Mouse (Mus musculus) heart, postnatal 0 days (tissue): Measurements from ENCODE around the gene A530064D06Rik. TPM values are rescaled to one million over a fixed set of nuclear protein-coding genes. Genes with fewer than 3 reads are reported as not detected.

Experiments
- ATAC-seq: fragments of 200-750 bp; cut with Nextera tagmentation; 2 replicates; pipeline ENCODE4 v1.8.0; 2017; ENCODE audit warnings: low read depth, moderate number of reproducible peaks, moderate library complexity; ENCODE audit not compliant: insufficient read depth
- DNase-seq: peaks from one replicate; pipeline ENCODE4 v3.0.0-alpha.2; 2016; ENCODE audit warnings: low spot score
- H3K27ac ChIP-seq: fragments of 300-500 bp; sonication (generic); 2 replicates; pipeline ENCODE4 v1.5.1; 2014; ENCODE audit warnings: low read depth, mild to moderate bottlenecking
- H3K27me3 ChIP-seq: fragments of 300-500 bp; sonication (generic); 2 replicates; pipeline ENCODE4 v1.6.1; 2014; ENCODE audit warnings: low read length, mixed read lengths; ENCODE audit not compliant: control insufficient read depth, insufficient read depth
- H3K36me3 ChIP-seq: fragments of 300-500 bp; sonication (generic); replicated peaks from 2 replicates; pipeline ENCODE4 v1.6.1; 2014; ENCODE audit warnings: low read length, mixed read lengths; ENCODE audit not compliant: control insufficient read depth, insufficient read depth
- H3K4me1 ChIP-seq: fragments of 300-500 bp; sonication (generic); 2 replicates; pipeline ENCODE4 v1.6.1; 2014; ENCODE audit warnings: antibody characterized with exemption; ENCODE audit not compliant: control insufficient read depth, insufficient read depth
- H3K4me2 ChIP-seq: fragments of 300-500 bp; sonication (generic); 2 replicates; pipeline ENCODE4 v1.6.1; 2014; ENCODE audit warnings: low read depth, mild to moderate bottlenecking, low read length, moderate library complexity
- H3K4me3 ChIP-seq: fragments of 300-500 bp; sonication (generic); 2 replicates; pipeline ENCODE4 v1.5.1; 2014; ENCODE audit warnings: low read depth, low read length
- H3K9ac ChIP-seq: fragments of 300-500 bp; sonication (generic); replicated peaks from 2 replicates; pipeline ENCODE4 v1.6.1; 2014; ENCODE audit warnings: low read depth, low read length, mixed read lengths
- H3K9me3 ChIP-seq: fragments of 300-500 bp; sonication (generic); replicated peaks from 2 replicates; pipeline ENCODE4 v1.6.1; 2016; ENCODE audit warnings: low read length; ENCODE audit not compliant: control insufficient read depth
- CTCF ChIP-seq: IDR thresholded peaks from 2 replicates; pipeline ENCODE4 v1.5.1; 2016; ENCODE audit warnings: antibody characterized with exemption, control low read depth, low read depth
- EP300 ChIP-seq: IDR thresholded peaks from 2 replicates; pipeline ENCODE4 v1.6.1; 2016; ENCODE audit warnings: antibody characterized with exemption, low read depth
- WGBS: fragments of 180-500 bp; shearing (Covaris S2); extraction: QIAGEN DNeasy Blood & Tissue Kit; methylation state at CpG from one replicate; pipeline ENCODE4 v1.1.7; 2014; 5-methylcytosine and 5-hydroxymethylcytosine counted together
- polyA plus RNA-seq: library from polyadenylated mRNA; unstranded; fragments of >200 nt; fragmentation: Nextera tagmentation; extraction: Ambion mirVana; gene quantifications from 2 replicates; pipeline ENCODE4 v1.2.1, GENCODE M21; 2015
- total RNA-seq: library from RNA; depleted of rRNA; stranded (reverse); fragments of >200 nt; gene quantifications from 2 replicates; pipeline ENCODE4 v1.2.3, GENCODE M21; 2014; ENCODE audit warnings: low replicate concordance

A530064D06Rik gene
- total and polyA plus RNA-seq, 2 experiments from 2014 or later, result 0.08 TPM; not detected in 1

- Histone ChIP-seq H3K27ac (no peak overlapping the region), H3K4me2 (no peak overlapping the region), H3K9ac (no peak overlapping the region), H3K9me3 (no peaks in the 10 kb centered on the region; the same call in 1 of the 2 replicates), H3K36me3 (no peaks in the 10 kb centered on the region), H3K4me1 (no peaks in the 10 kb centered on the region), H3K27me3 (no peaks in the 10 kb centered on the region), H3K4me3 (no peak overlapping the region)
- DNase-seq (no peak), ATAC-seq (no peak)
- 39% methylated on average over 1 of the region's 1 CpGs for WGBS
- TF ChIP-seq CTCF, result no peak
- TF ChIP-seq EP300, result no peak
Measured at GRCm38 (mm10) chr17:48118570-48118969, 48.5 kb downstream of the A530064D06Rik start.

DNA sequence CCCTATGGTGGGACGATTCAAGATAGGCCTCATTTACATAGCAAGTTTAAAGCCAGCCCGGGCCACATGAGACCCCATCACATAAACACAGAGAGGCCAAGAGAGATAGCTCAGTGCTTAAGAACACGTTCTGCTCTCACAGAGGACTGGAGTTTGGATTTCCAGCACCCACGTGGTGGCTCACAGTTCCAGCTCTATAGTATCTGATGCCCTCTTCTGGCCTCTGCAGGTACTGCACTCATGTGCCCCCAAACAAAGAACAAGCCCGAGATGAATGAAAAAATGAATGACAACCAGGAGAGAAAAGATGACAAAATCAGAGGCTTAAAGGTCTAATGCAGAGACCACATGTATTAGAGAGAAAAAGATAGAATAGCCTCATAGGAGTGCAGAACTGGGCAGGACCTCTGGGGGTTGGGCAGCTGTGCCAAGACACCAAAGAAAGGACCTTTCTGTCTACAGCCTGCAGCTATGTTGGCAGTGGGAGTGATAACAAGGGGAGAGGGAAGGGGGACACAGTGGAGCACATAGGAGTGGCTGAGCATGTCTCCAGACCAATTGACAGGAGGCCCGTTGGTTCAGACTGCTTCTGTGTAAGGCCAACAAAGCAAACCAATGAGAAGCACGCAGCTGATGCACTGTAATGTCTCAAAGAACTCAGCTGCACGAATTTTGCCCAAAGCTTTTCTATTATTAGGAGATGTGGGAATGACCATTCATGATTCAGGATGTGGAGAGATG lies 56.4 kb downstream of the A530064D06Rik start:
- WGBS, result 39% methylated on average over 8 of the region's 8 CpGs
- no peak for TF ChIP-seq EP300
- TF ChIP-seq CTCF, result peak; percentile 39

GRCm38 (mm10) chr17:48108520-48108919 lies 58.6 kb downstream of the A530064D06Rik start:
- WGBS, result 72% methylated on average over 3 of the region's 3 CpGs
- H3K9ac ChIP-seq, result no peak overlapping the region
- no peak for TF ChIP-seq CTCF
- TF ChIP-seq EP300, result no peak

More for the DNA sequence above, 56.4 kb downstream of the A530064D06Rik start:
- ATAC-seq (no peak), DNase-seq (no peak)
- H3K27ac ChIP-seq, result no peak overlapping the region
- no peak overlapping the region for H3K4me3 ChIP-seq
- no peak overlapping the region for H3K4me2 ChIP-seq
- no peak overlapping the region for H3K9ac ChIP-seq
- H3K4me1 ChIP-seq, result no peaks in the 10 kb centered on the region
- H3K27me3 ChIP-seq, result no peaks in the 10 kb centered on the region
- no peaks in the 10 kb centered on the region; the same call in 1 of the 2 replicates for H3K9me3 ChIP-seq
- no peaks in the 10 kb centered on the region for H3K36me3 ChIP-seq

DNA sequence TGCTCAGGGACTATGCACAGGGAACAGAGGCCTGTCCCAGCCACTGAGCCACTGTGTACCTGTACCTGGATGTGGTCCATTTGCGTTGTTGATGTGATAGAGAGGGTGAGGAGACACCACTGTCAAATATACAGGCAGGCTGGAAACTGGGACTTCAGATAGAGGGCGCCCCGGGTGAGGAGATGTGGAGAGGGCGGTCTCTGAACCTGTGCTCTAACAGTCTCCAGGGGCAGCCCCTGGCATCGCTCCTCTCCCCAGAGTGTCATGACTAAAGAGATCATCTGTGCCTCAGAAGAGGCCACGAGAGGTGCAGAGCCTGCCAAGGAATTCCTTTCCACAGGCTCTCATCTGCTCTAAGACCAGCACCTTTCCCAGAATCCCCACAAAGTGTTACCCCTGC lies 59.2 kb downstream of the A530064D06Rik start:
- H3K4me3 ChIP-seq, result no peak overlapping the region
- 48% methylated on average over 6 of the region's 6 CpGs for WGBS
- TF ChIP-seq EP300 (no peak), CTCF (no peak)
- DNase-seq (no peak), ATAC-seq (no peak)
- no peak overlapping the region for H3K27ac ChIP-seq
- no peaks in the 10 kb centered on the region for H3K36me3 ChIP-seq
- H3K9ac ChIP-seq, result no peak overlapping the region
- no peak overlapping the region for H3K4me2 ChIP-seq
- H3K27me3 ChIP-seq, result no peaks in the 10 kb centered on the region
- H3K9me3 ChIP-seq, result no peaks in the 10 kb centered on the region
- H3K4me1 ChIP-seq, result no peaks in the 10 kb centered on the region

More at GRCm38 (mm10) chr17:48108520-48108919, 58.6 kb downstream of the A530064D06Rik start:
- DNase-seq (no peak), ATAC-seq (no peak)
- no peak overlapping the region for H3K4me2 ChIP-seq
- no peak overlapping the region for H3K27ac ChIP-seq
- no peaks in the 10 kb centered on the region; the same call in 1 of the 2 replicates for H3K9me3 ChIP-seq
- no peaks in the 10 kb centered on the region for H3K36me3 ChIP-seq
- H3K27me3 ChIP-seq, result no peaks in the 10 kb centered on the region
- no peaks in the 10 kb centered on the region for H3K4me1 ChIP-seq
- H3K4me3 ChIP-seq, result no peak overlapping the region

DNA sequence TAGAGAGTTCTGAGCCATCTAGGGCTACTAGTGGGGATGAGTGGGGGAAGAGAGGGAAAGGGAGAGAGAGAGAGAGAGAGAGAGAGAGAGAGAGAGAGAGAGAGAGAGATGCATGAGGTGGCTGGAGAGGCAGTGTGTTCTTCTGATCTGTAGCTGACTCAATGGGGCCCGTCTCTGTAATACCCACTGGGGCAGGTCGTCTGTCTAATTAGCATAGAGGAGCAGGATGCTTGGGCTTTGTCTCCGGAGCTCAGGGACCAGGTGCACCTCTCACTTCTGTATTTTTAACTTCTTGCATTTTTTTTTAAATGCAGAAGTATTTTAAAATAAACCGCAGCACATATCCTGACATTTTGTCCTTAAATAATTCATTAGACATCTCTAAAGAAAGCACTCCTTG lies 59.7 kb downstream of the A530064D06Rik start:
- no peaks in the 10 kb centered on the region for H3K4me1 ChIP-seq
- 58% methylated on average over 4 of the region's 4 CpGs for WGBS
- no peak for DNase-seq
- no peak overlapping the region for H3K27ac ChIP-seq
- no peak for ATAC-seq
- H3K9me3 ChIP-seq, result no peaks in the 10 kb centered on the region
- no peak overlapping the region for H3K9ac ChIP-seq
- no peak overlapping the region for H3K4me2 ChIP-seq
- no peaks in the 10 kb centered on the region for H3K36me3 ChIP-seq
- no peak overlapping the region for H3K4me3 ChIP-seq
- no peak for TF ChIP-seq EP300
- no peak for TF ChIP-seq CTCF
- no peaks in the 10 kb centered on the region for H3K27me3 ChIP-seq
